Mouse (Mus musculus) cerebellum, adult 2 months (tissue): ENCODE data around the gene Irak2. TPM values are rescaled to one million over a fixed set of nuclear protein-coding genes. Genes with fewer than 3 reads are reported as not detected.

Source experiments
- DNase-seq, 2 experiments: peaks; one replicate each; pipeline ENCODE4 v3.0.0; 2021
- H3K27ac ChIP-seq: fragments of 200-500 bp; 2 replicates; pipeline ENCODE4 v1.5.1; 2012; ENCODE audit warnings: low read length, control low read depth, inconsistent platforms; ENCODE audit not compliant: insufficient read depth
- H3K27me3 ChIP-seq: fragments of 200-500 bp; 2 replicates; pipeline ENCODE4 v1.6.1; 2012; ENCODE audit warnings: inconsistent platforms, mild to moderate bottlenecking, low read length, moderate library complexity; ENCODE audit not compliant: control insufficient read depth, insufficient read depth
- H3K4me1 ChIP-seq: fragments of 200-500 bp; 2 replicates; pipeline ENCODE4 v1.6.1; 2011; ENCODE audit warnings: low read length; ENCODE audit not compliant: control insufficient read depth, insufficient read depth
- H3K4me3 ChIP-seq: fragments of 200-500 bp; replicated peaks from 2 replicates; pipeline ENCODE3; 2011; ENCODE audit warnings: mild to moderate bottlenecking, low read depth, low read length, control low read depth; ENCODE audit not compliant: insufficient read depth
- CTCF ChIP-seq: fragments of 200-500 bp; IDR thresholded peaks from 2 replicates; pipeline ENCODE4 v1.5.1; 2011; ENCODE audit warnings: low read depth, mild to moderate bottlenecking, control low read depth, low read length, moderate library complexity, borderline replicate concordance; ENCODE audit not compliant: insufficient read depth
- POLR2A ChIP-seq: fragments of 200-500 bp; IDR thresholded peaks from 2 replicates; pipeline ENCODE4 v1.6.1; 2011; ENCODE audit warnings: low read length, control low read depth, borderline replicate concordance; ENCODE audit not compliant: insufficient read depth
- whole genome bisulfite sequencing: fragments of 180-500 bp; shearing (Covaris S2); methylation state at CpG from one replicate; pipeline ENCODE4 v1.1.7; 2018; 5-methylcytosine and 5-hydroxymethylcytosine counted together
- polyA plus RNA-seq: library from polyadenylated mRNA; depleted of rRNA; stranded (reverse); fragments of >200 nt; gene quantifications from 2 replicates; pipeline ENCODE4 v1.2.3, GENCODE M21; 2012

Irak2 gene
- polyA plus RNA-seq, 1 experiment = 19.5 TPM

GRCm38 (mm10) chr6:113672989-113673388 is 34.7 kb downstream of the Irak2 start:
- DNase-seq = no peak
- WGBS = 81% methylated on average over 6 of the region's 6 CpGs
- no peak for TF ChIP-seq CTCF
- no peak for TF ChIP-seq POLR2A
- Histone ChIP-seq H3K4me3 (no peak overlapping the region), H3K27ac (no peak overlapping the region), H3K27me3 (no peaks in the 10 kb centered on the region), H3K4me1 (no peaks in the 10 kb centered on the region; the same call in 1 of the 2 replicates)

- Histone ChIP-seq H3K4me1 (no peaks in the 10 kb centered on the region), H3K27me3 (no peaks in the 10 kb centered on the region), H3K27ac (no peak overlapping the region), H3K4me3 (no peak overlapping the region)
- 65% methylated on average over 4 of the region's 4 CpGs for WGBS
- DNase-seq = no peak
- TF ChIP-seq CTCF = no peak
- TF ChIP-seq POLR2A = no peak
These were observed 37.0 kb downstream of the Irak2 start for GRCm38 (mm10) chr6:113675234-113675633.

- Histone ChIP-seq H3K4me1 (no peaks in the 10 kb centered on the region), H3K27ac (no peak overlapping the region), H3K27me3 (no peaks in the 10 kb centered on the region), H3K4me3 (no peak overlapping the region)
- WGBS = 90% methylated on average over 9 of the region's 9 CpGs
- no peak for DNase-seq
- TF ChIP-seq POLR2A (no peak), CTCF (no peak)
These were observed 37.7 kb downstream of the Irak2 start for GRCm38 (mm10) chr6:113675991-113676390.

- H3K27ac ChIP-seq = no peak overlapping the region
- DNase-seq = no peak
- no peaks in the 10 kb centered on the region for H3K27me3 ChIP-seq
- no peak overlapping the region for H3K4me3 ChIP-seq
- 77% methylated on average over 14 of the region's 14 CpGs for WGBS
- no peak for TF ChIP-seq CTCF
- TF ChIP-seq POLR2A = no peak
- no peaks in the 10 kb centered on the region for H3K4me1 ChIP-seq
These were observed 38.9 kb downstream of the Irak2 start for GRCm38 (mm10) chr6:113677070-113677734.

- WGBS = 43% methylated on average over 14 of the region's 14 CpGs
- H3K27ac ChIP-seq = no peak overlapping the region
- H3K27me3 ChIP-seq = no peaks in the 10 kb centered on the region
- TF ChIP-seq CTCF (no peak), POLR2A (no peak)
- peak in 1 of 2 experiments; percentile 37 for DNase-seq
- H3K4me3 ChIP-seq = no peak overlapping the region
- H3K4me1 ChIP-seq = no peaks in the 10 kb centered on the region
These were observed 40.2 kb downstream of the Irak2 start for GRCm38 (mm10) chr6:113678246-113679012.

GRCm38 (mm10) chr6:113679993-113680566 is 41.8 kb downstream of the Irak2 start:
- no peak for TF ChIP-seq POLR2A
- TF ChIP-seq CTCF = no peak
- H3K4me3 ChIP-seq = no peak overlapping the region
- WGBS = 86% methylated on average over 9 of the region's 9 CpGs
- H3K4me1 ChIP-seq = no peaks in the 10 kb centered on the region
- no peak overlapping the region for H3K27ac ChIP-seq
- DNase-seq = no peak
- no peaks in the 10 kb centered on the region for H3K27me3 ChIP-seq

- WGBS = 27% methylated on average over 4 of the region's 4 CpGs
These were observed 43.0 kb downstream of the Irak2 start for GRCm38 (mm10) chr6:113681271-113681670.

GRCm38 (mm10) chr6:113683081-113683825 is 45.0 kb downstream of the Irak2 start:
- no peaks in the 10 kb centered on the region for H3K27me3 ChIP-seq
- WGBS = 89% methylated on average over 10 of the region's 10 CpGs
- no peak overlapping the region for H3K27ac ChIP-seq
- no peak for DNase-seq
- peaks cover 6% of the 10 kb centered on the region; the same call in 1 of the 2 replicates for H3K4me1 ChIP-seq
- TF ChIP-seq POLR2A (no peak), CTCF (no peak)
- H3K4me3 ChIP-seq = no peak overlapping the region

More at GRCm38 (mm10) chr6:113681271-113681670, 43.0 kb downstream of the Irak2 start:
- H3K27me3 ChIP-seq = no peaks in the 10 kb centered on the region
- H3K4me3 ChIP-seq = no peak overlapping the region
- peak; percentile 55 to 74 for DNase-seq
- TF ChIP-seq POLR2A = no peak
- TF ChIP-seq CTCF = peak; percentile 83
- no peaks in the 10 kb centered on the region for H3K4me1 ChIP-seq
- no peak overlapping the region for H3K27ac ChIP-seq
